Mouse (Mus musculus) gastrocnemius, adult 2 months (tissue): ENCODE measurements around the gene Slit2. TPM values are rescaled to one million over a fixed set of nuclear protein-coding genes. Genes with fewer than 3 reads are reported as not detected.

Source experiments
- DNase-seq: peaks from one replicate; pipeline ENCODE4 v3.0.0; 2022
- H3K27ac ChIP-seq: fragments of 200-600 bp; 2 replicates; pipeline ENCODE4 v1.8.1; 2022; ENCODE audit warnings: mild to moderate bottlenecking
- H3K4me3 ChIP-seq: fragments of 200-600 bp; 2 replicates; pipeline ENCODE4 v1.8.1; 2022; ENCODE audit warnings: mild to moderate bottlenecking, moderate library complexity
- CTCF ChIP-seq: fragments of 200-600 bp; IDR thresholded peaks from 2 replicates; pipeline ENCODE4 v1.8.1; 2022; ENCODE audit warnings: antibody characterized with exemption, mild to moderate bottlenecking, moderate library complexity
- intact Hi-C: fragments of 180-260 bp; cut with DNase I; formaldehyde crosslinking; loops from one replicate; pipeline ENCODE4 v1.15.1; 2025
- long read RNA-seq, 2 experiments: library from polyadenylated mRNA; stranded (forward); transcript quantifications; one replicate each; pipeline ENCODE4 v2.0.0; 2021
- total RNA-seq, 2 experiments: library from RNA; stranded (reverse); gene quantifications; 2 replicates each; pipeline ENCODE4 v1.2.3; 2021

Gene Slit2
- total RNA-seq = 1 to 10 TPM in 1 of 2 experiments, under 1 TPM in 1; 0.64 to 1.4 TPM
- long read RNA-seq, experiment 1 = 0 reads
- long read RNA-seq, experiment 2 = 0 reads

- TF ChIP-seq CTCF = no peak
- peak; percentile 87 for DNase-seq
- Histone ChIP-seq H3K4me3 (peak within 1 kb of the TSS; percentile 78), H3K27ac (peak within 1 kb of the TSS; percentile 68)
- intact Hi-C loops = no loop called here
Observed at GRCm38 (mm10) chr5:47982941-47983701, at the start of gene Slit2. Gene Slit2, plus strand, starts transcription at chr5:47983138.

- H3K27ac ChIP-seq = no peak overlapping the region
- intact Hi-C loops = no loop called here
- no peak for TF ChIP-seq CTCF
- DNase-seq = no peak
- H3K4me3 ChIP-seq = no peak overlapping the region
Observed at GRCm38 (mm10) chr5:47938586-47939372, 44.2 kb upstream of the Slit2 start.

- no peak for TF ChIP-seq CTCF
- intact Hi-C loops = no loop called here
- Histone ChIP-seq H3K4me3 (no peak overlapping the region), H3K27ac (no peak overlapping the region)
- DNase-seq = no peak
Observed at GRCm38 (mm10) chr5:47956451-47956850, 26.5 kb upstream of the Slit2 start.

GRCm38 (mm10) chr5:47975795-47976194 lies 7.1 kb upstream of the Slit2 start:
- intact Hi-C loops = no loop called here
- Histone ChIP-seq H3K27ac (no peak overlapping the region), H3K4me3 (no peak overlapping the region)
- TF ChIP-seq CTCF = no peak
- DNase-seq = no peak

GRCm38 (mm10) chr5:47979371-47979770 lies 3.6 kb upstream of the Slit2 start:
- no peak overlapping the region for H3K27ac ChIP-seq
- H3K4me3 ChIP-seq = no peak overlapping the region
- TF ChIP-seq CTCF = peak; percentile 56
- DNase-seq = no peak
- intact Hi-C loops = no loop called here

GRCm38 (mm10) chr5:47980459-47980858 lies 2.5 kb upstream of the Slit2 start:
- Histone ChIP-seq H3K4me3 (no peak overlapping the region), H3K27ac (no peak overlapping the region)
- TF ChIP-seq CTCF = no peak
- intact Hi-C loops = no loop called here
- DNase-seq = no peak

GRCm38 (mm10) chr5:47981951-47982350 lies 987 bp upstream of the Slit2 start:
- intact Hi-C loops = no loop called here
- no peak for TF ChIP-seq CTCF
- H3K4me3 ChIP-seq = no peak overlapping the region
- no peak for DNase-seq
- no peak overlapping the region for H3K27ac ChIP-seq

- peak overlapping the region; percentile 78 for H3K4me3 ChIP-seq
- H3K27ac ChIP-seq = no peak overlapping the region
- intact Hi-C loops = no loop called here
- TF ChIP-seq CTCF = no peak
- DNase-seq = no peak
Observed at GRCm38 (mm10) chr5:47983746-47984583, 1.0 kb downstream of the Slit2 start.

- intact Hi-C loops = no loop called here
Observed at GRCm38 (mm10) chr5:47984584-47985197, 1.8 kb downstream of the Slit2 start.

GRCm38 (mm10) chr5:47985198-47985631 lies 2.3 kb downstream of the Slit2 start:
- TF ChIP-seq CTCF = no peak
- DNase-seq = no peak
- H3K27ac ChIP-seq = no peak overlapping the region

More at GRCm38 (mm10) chr5:47984584-47985197, 1.8 kb downstream of the Slit2 start:
- no peak for DNase-seq
- TF ChIP-seq CTCF = no peak
- Histone ChIP-seq H3K4me3 (peak overlapping the region; percentile 78), H3K27ac (no peak overlapping the region)

GRCm38 (mm10) chr5:47985901-47986670 lies 3.1 kb downstream of the Slit2 start:
- H3K4me3 ChIP-seq = peak overlapping the region; percentile 78
- intact Hi-C loops = no loop called here
- H3K27ac ChIP-seq = no peak overlapping the region
- TF ChIP-seq CTCF = no peak
- no peak for DNase-seq

More at GRCm38 (mm10) chr5:47985198-47985631, 2.3 kb downstream of the Slit2 start:
- intact Hi-C loops = no loop called here
- peak overlapping the region; percentile 78 for H3K4me3 ChIP-seq
